Mouse (Mus musculus) left cerebral cortex, postnatal 10 days (tissue): ENCODE data around the gene Tmem176a. TPM values are rescaled to one million over a fixed set of nuclear protein-coding genes. Genes with fewer than 3 reads are reported as not detected.
"Not testable (repeated sequence)": the region's sequence is repeated elsewhere in the genome, so short reads cannot be mapped to it uniquely, and the experiment has no call there.

ENCODE experiments used
- DNase-seq, 2 experiments: peaks; one replicate each; pipeline ENCODE4 v3.0.0; 2021 to 2022; ENCODE audit warnings: low spot score in 2 of 2, mixed read lengths in 1 of 2; ENCODE audit errors: extremely low spot score in 1 of 2
- intact Hi-C: fragments of 180-260 bp; cut with DNase I; formaldehyde crosslinking; loops from one replicate; pipeline ENCODE4 v1.15.1; 2025
- total RNA-seq, 2 experiments: library from RNA; stranded (reverse); gene quantifications; 2 replicates each; pipeline ENCODE4 v1.2.3; 2021

The Tmem176a gene
- total RNA-seq: 10 to 100 TPM; 15.6 to 18.6 TPM

GRCm38 (mm10) chr6:48840371-48840969 is at the start of gene Tmem176a:
Tmem176a (plus strand) TSS chr6:48840919.
- intact Hi-C loops: no loop called here
- DNase-seq: peak; percentile 23 to 71

- no peak for DNase-seq
- intact Hi-C loops: no loop called here
These were observed 38.8 kb upstream of the Tmem176a start for GRCm38 (mm10) chr6:48801897-48802296.

GRCm38 (mm10) chr6:48803406-48804051 is 37.2 kb upstream of the Tmem176a start:
- intact Hi-C loops: no loop called here
- DNase-seq: no peak

GRCm38 (mm10) chr6:48804346-48804745 is 36.4 kb upstream of the Tmem176a start:
- intact Hi-C loops: no loop called here

GRCm38 (mm10) chr6:48806746-48807145 is 34.0 kb upstream of the Tmem176a start:
- intact Hi-C loops: no loop called here
- no peak for DNase-seq

More at GRCm38 (mm10) chr6:48804346-48804745, 36.4 kb upstream of the Tmem176a start:
- no peak for DNase-seq

DNA sequence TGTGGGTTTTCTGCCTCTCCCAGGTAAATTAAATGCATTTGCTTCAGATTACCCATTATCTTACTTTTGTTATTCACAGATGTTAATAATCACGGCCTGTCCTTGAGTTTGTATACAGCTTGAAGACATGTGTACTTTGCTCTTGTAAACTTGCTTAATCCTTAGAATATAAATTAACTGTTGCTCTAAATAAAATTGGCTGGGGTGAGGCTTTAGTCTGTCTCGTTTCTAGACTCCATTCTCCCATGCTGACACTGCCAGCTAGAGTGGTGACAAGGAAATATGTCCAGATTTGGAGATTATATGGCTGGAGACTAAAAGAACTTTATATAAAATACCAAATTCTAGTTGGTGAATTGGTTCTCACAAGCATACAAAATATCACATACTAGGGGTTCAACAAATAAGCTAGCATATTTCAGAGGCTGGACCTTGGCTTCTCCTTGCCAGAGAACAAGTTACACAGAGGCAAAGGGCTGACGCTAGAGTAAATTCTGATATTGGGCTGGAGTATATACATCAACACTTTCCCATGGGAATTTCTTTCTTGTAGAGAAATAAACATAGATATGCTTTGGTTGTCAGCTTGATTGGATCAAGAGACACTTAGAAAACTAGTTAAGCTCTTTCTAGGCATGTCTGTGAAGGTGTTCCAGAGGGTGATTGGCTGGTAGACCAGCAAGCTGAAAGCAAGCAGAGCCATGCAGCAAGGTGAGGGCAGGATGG is 31.1 kb upstream of the Tmem176a start:
- intact Hi-C loops: no loop called here
- no peak for DNase-seq

GRCm38 (mm10) chr6:48815013-48815412 is 25.7 kb upstream of the Tmem176a start:
- intact Hi-C loops: loop anchor here (5.0 kb wide), 1 partner anchor 47 kb away; no protein-coding TSS in a partner anchor
- DNase-seq: no peak

GRCm38 (mm10) chr6:48817815-48818214 is 22.9 kb upstream of the Tmem176a start:
- DNase-seq: peak; percentile 63 to 80
- intact Hi-C loops: loop anchor here (2.0 to 5.0 kb wide), 2 partner anchors 44 to 141 kb away; no protein-coding TSS in a partner anchor

DNA sequence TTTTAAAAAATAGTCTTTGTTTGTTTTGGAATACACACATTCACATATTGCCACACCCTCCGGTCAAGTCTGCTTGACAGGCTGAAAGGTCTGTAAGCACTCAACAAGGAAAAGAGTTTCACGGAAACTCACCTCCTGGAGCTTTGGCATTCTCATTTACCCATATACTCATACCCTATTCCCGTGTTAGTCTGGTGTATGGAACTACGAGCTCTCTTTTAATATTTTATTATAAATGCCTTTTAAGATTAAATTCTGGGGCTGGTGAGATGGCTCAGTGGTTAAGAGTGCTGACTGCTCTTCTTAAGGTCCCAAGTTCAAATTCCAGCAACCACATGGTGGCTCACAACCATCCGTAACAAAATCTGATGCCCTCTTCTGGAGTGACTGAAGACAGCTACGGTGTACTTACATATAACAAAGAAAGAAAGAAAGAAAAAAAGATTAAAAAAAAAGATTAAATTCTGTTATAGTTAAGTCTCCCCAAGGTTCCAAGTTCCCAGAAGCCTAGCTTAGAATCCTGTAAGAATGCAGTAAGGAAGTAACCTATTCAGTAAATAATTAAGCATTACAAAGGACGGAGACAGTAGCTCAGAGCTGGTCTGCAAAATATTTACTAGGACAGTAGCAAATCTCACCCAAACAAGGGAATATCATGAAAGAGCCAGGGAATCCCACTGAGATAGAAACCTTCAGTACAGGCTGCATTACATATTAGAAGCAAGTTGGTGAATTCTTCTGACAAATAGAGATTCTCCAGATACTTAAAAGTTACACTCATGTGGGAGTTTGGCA is 18.5 kb upstream of the Tmem176a start:
- intact Hi-C loops, DNase-seq: not testable (repeated sequence)

- no peak for DNase-seq
- intact Hi-C loops: no loop called here
These were observed 15.7 kb upstream of the Tmem176a start for GRCm38 (mm10) chr6:48825016-48825415.

DNA sequence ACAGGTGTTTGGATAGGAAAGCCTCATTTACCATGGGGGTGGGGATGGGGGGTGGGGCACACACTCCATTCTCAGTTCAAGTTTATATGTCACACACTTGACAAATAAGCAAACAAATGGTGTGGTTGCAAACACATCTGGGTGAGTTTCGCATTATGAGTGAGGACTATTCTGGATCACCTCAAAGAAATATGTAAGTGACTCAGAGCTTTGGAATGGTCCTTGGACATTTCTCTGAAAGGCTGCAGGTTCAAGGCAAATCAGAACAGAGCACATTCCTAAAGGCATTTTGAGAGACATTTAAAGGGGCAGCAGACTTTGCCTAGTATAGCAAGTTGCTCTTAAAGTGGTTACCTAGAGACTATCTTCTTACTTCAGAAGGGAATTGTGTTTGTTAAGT is 11.7 kb upstream of the Tmem176a start:
- intact Hi-C loops: no loop called here

GRCm38 (mm10) chr6:48829651-48830050 is 11.1 kb upstream of the Tmem176a start:
- no peak for DNase-seq
- intact Hi-C loops: no loop called here

More for the DNA sequence above, 11.7 kb upstream of the Tmem176a start:
- DNase-seq: no peak

DNA sequence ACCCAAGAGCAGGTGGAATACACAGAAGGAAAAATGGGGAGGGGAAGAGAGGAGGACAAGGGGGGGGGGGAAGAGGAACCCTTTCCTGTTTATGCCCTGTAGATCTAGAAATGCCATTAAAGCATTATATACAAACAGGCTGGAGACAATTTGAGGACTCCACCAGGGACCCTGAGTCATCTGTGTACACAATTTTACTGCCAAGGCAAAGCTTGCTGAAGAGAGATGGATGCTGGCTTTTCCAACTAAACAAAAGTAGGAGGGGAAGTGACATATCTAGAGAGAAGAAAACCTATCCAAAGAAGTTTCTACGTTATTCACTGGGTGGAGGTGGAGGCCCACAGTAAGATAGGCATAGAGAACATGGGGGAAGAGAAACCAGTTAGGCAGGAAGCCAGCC is 10.5 kb upstream of the Tmem176a start:
- DNase-seq: no peak
- intact Hi-C loops: no loop called here

DNA sequence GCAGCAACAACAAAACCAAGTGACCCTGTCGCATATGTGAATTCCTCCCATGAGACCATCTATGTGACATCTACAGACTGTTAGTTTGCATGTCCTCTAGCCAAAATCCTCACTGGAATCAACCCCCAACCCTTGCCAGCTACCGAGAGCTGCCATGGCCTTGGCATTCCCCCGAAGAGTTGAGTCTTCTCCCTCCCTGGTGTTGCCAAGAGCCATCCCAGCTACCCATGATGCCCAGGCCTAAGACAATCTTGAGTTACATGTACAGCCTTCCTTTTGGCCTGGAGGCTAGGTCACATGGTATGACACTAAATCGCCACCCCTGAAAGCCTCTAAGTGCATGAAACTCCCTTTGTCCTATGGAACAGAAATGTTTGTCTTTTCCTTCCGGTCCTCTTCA is 9.6 kb upstream of the Tmem176a start:
- intact Hi-C loops: no loop called here
- no peak for DNase-seq

DNA sequence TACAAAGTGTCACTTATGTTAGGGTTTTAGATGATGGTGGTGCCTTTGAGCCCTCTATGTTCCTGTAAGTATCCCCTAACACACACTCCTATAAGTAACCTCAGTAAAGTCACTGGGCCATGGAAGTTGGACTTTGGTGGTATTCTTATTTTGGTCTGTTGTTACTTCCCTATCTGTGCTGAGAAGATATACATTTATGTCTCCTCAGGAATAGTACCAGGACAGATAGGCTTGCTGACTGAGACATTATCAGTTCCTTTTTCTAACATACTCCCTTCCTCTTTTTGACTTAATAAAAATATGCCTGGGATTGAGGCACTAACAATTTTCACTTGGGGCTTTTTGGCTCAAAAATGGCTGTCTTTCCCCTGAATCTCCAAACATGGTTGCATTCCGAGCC is 8.3 kb upstream of the Tmem176a start:
- intact Hi-C loops: no loop called here
- no peak for DNase-seq

DNA sequence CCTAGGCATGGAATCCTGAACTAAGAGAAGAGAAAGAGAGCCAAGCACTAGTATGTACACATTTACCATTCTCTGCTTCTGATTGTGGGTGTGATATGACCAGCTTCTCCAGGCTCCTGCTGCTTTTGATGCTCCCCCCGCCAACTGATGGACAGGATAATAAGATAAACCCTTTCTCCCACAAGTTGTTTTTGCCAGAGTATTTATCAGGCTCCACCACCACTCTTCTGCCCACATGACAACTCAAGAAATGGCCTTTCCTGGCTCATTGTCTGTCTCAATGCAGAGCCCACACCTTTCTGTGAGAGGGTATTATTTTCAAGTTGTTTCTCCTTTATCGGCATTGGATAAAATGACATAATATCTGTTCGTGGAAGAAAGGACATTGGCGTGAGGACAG is 7.2 kb upstream of the Tmem176a start:
- intact Hi-C loops: no loop called here
- no peak for DNase-seq

GRCm38 (mm10) chr6:48835241-48835640 is 5.5 kb upstream of the Tmem176a start:
- intact Hi-C loops: no loop called here
- no peak for DNase-seq

- intact Hi-C loops: no loop called here
- DNase-seq: no peak
These were observed 4.6 kb upstream of the Tmem176a start for GRCm38 (mm10) chr6:48836146-48836545.

DNA sequence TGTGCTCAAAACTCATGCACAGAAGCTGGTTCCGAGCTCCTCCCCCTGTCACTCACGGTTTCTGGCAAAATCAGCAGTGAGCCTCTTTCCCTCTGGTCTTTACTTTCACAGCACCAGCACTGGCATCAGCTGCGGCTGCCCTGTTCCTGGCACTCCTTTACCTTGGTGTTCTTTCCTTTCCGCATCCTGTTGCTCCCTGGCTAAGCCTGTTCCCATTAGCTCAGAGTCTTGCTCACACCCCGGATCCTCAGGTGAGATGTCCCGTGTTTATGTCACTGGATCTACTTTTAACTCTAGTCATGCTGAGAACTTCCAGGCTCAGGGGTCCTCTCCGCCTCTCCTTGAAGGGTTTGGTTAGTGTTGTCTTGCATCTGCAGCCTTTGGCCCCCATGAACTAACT is 3.2 kb upstream of the Tmem176a start:
- DNase-seq: no peak
- intact Hi-C loops: no loop called here
